Mouse (Mus musculus) liver, embryonic 11.5 days (tissue): ENCODE measurements at regions not wholly inside any gene's neighbourhood (a gene's known extent, or its start where the extent isn't known, plus 50 kb on each side); places are given as distances from the start of the nearest gene placed in this dataset.

Experiments
- ATAC-seq: fragments of 200-750 bp; cut with Nextera tagmentation; replicated peaks from 2 replicates; pipeline ENCODE4 v1.8.0; 2017; ENCODE audit warnings: moderate number of reproducible peaks, mild to moderate bottlenecking, moderate TSS enrichment, moderate library complexity; ENCODE audit not compliant: low FRiP score
- DNase-seq: peaks from one replicate; pipeline ENCODE4 v3.0.0-alpha.2; 2017; ENCODE audit warnings: low spot score
- H3K27ac ChIP-seq: fragments of 300-500 bp; sonication (generic); 2 replicates; pipeline ENCODE4 v1.5.1; 2014; ENCODE audit warnings: mild to moderate bottlenecking, low read depth, low read length, control low read depth
- H3K27me3 ChIP-seq: fragments of 300-500 bp; sonication (generic); replicated peaks from 2 replicates; pipeline ENCODE4 v1.6.1; 2014; ENCODE audit warnings: low read length, mixed read lengths; ENCODE audit not compliant: control insufficient read depth, insufficient read depth
- H3K36me3 ChIP-seq: fragments of 300-500 bp; sonication (generic); 2 replicates; pipeline ENCODE4 v1.6.1; 2014; ENCODE audit warnings: mild to moderate bottlenecking, low read length, moderate library complexity, mixed read lengths; ENCODE audit not compliant: control insufficient read depth, insufficient read depth
- H3K4me1 ChIP-seq: fragments of 300-500 bp; sonication (generic); replicated peaks from 2 replicates; pipeline ENCODE4 v1.6.1; 2014; ENCODE audit warnings: low read length, mixed read lengths; ENCODE audit not compliant: control insufficient read depth, insufficient read depth
- H3K4me2 ChIP-seq: fragments of 300-500 bp; sonication (generic); 2 replicates; pipeline ENCODE4 v1.6.1; 2014; ENCODE audit warnings: mild to moderate bottlenecking, control low read depth, moderate library complexity
- H3K4me3 ChIP-seq: fragments of 300-500 bp; sonication (generic); 2 replicates; pipeline ENCODE4 v1.5.1; 2014; ENCODE audit warnings: low read depth, low read length, control low read depth
- H3K9ac ChIP-seq: fragments of 300-500 bp; sonication (generic); 2 replicates; pipeline ENCODE4 v1.6.1; 2014; ENCODE audit warnings: low read depth, low read length, control low read depth
- H3K9me3 ChIP-seq: fragments of 300-500 bp; sonication (generic); 2 replicates; pipeline ENCODE4 v1.6.1; 2016; ENCODE audit warnings: low read length, inconsistent platforms, mixed read lengths; ENCODE audit not compliant: control insufficient read depth
- whole genome bisulfite sequencing: fragments of 180-500 bp; shearing (Covaris S2); extraction: QIAGEN DNeasy Blood & Tissue Kit; methylation state at CpG from one replicate; pipeline ENCODE4 v1.1.7; 2014; 5-methylcytosine and 5-hydroxymethylcytosine counted together

DNA sequence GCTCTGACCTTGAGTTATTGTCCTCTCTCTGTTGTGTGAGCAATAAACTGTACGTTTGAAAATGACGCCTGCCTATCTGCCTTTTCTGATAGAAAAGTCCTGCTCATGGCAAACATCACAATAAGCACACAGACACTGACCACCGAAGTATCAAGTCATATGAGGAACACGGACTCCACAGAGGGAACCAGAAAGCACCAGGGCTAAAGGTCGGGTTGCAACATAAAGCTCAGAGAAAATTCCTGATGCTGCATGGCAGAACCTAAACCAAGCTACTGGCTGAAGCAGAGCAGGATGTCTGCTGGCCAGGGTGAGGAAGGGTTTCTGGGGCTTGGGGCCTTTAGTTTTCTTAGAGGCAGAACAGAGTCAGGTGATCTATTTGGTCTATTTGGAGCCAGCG, 94.5 kb upstream of the Elovl6 start:
- WGBS = 74% methylated on average over 6 of the region's 6 CpGs
- Histone ChIP-seq H3K36me3 (no peaks in the 10 kb centered on the region), H3K4me2 (no peak overlapping the region), H3K9ac (no peak overlapping the region), H3K27ac (no peak overlapping the region), H3K27me3 (no peaks in the 10 kb centered on the region), H3K9me3 (no peaks in the 10 kb centered on the region), H3K4me3 (no peak overlapping the region), H3K4me1 (no peaks in the 10 kb centered on the region)
- ATAC-seq = no peak
- no peak for DNase-seq

GRCm38 (mm10) chr3:129442756-129443155, 89.4 kb upstream of the Elovl6 start:
- Histone ChIP-seq H3K4me2 (no peak overlapping the region), H3K9me3 (no peaks in the 10 kb centered on the region), H3K9ac (no peak overlapping the region), H3K36me3 (no peaks in the 10 kb centered on the region), H3K4me3 (no peak overlapping the region), H3K4me1 (no peaks in the 10 kb centered on the region), H3K27me3 (no peaks in the 10 kb centered on the region), H3K27ac (no peak overlapping the region)
- no peak for DNase-seq
- WGBS = 70% methylated on average over 5 of the region's 5 CpGs
- ATAC-seq = no peak

- 90% methylated on average over 3 of the region's 3 CpGs for WGBS
- DNase-seq (no peak), ATAC-seq (no peak)
- Histone ChIP-seq H3K4me1 (no peaks in the 10 kb centered on the region), H3K27me3 (no peaks in the 10 kb centered on the region), H3K9me3 (no peaks in the 10 kb centered on the region), H3K4me2 (no peak overlapping the region), H3K9ac (no peak overlapping the region), H3K36me3 (no peaks in the 10 kb centered on the region), H3K4me3 (no peak overlapping the region), H3K27ac (no peak overlapping the region)
Measured at GRCm38 (mm10) chr3:129444221-129444620, 87.9 kb upstream of the Elovl6 start.

DNA sequence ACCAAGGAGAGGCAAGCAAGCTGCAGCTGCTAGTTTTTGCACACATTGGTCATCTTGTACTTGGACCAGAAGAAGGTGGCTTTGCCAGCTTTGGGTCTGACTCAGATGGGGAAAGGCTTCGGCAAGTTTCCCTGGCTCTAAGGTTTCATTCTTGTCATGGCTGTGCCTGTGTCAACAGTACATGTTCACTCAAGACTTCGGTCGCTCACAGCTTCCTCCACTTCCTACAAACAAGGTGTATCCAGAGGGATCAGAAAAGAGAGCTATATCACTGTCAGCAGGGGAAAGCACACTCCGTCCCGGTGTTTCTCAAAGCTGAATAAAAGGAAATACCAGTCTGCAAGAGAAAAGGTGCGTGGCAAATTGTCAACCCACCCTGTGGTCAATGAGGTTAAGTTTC, 86.2 kb upstream of the Elovl6 start:
- Histone ChIP-seq H3K9ac (no peak overlapping the region), H3K9me3 (no peaks in the 10 kb centered on the region), H3K4me3 (no peak overlapping the region), H3K27ac (no peak overlapping the region), H3K36me3 (no peaks in the 10 kb centered on the region), H3K27me3 (no peaks in the 10 kb centered on the region), H3K4me2 (no peak overlapping the region), H3K4me1 (no peaks in the 10 kb centered on the region)
- 86% methylated on average over 6 of the region's 6 CpGs for WGBS
- ATAC-seq = no peak
- no peak for DNase-seq

DNA sequence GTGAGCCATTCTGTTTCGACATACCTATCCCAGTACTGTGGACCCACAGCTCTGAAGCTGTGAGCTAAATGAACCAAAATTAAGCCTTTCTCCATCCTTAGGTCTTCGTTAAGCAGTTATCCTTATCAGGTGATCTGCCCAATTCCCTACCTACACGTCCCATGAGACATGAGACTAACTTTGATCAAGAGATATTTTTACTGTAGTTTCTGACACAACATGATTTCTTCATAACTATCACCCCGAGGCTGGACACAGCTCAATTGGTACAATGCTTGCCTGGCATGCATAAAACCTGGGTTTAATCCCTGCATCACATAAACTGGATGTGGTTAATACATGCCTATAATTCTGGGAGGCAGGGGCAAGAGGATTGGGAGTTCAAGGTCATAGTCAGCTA, 82.2 kb upstream of the Elovl6 start:
- DNase-seq = no peak

GRCm38 (mm10) chr3:129450671-129451070, 81.5 kb upstream of the Elovl6 start:
- 78% methylated on average over 5 of the region's 5 CpGs for WGBS
- H3K4me1 ChIP-seq = no peaks in the 10 kb centered on the region
- H3K36me3 ChIP-seq = no peaks in the 10 kb centered on the region
- H3K4me3 ChIP-seq = no peak overlapping the region
- H3K27ac ChIP-seq = no peak overlapping the region
- H3K4me2 ChIP-seq = no peak overlapping the region
- no peaks in the 10 kb centered on the region for H3K9me3 ChIP-seq
- ATAC-seq (no peak), DNase-seq (no peak)
- H3K27me3 ChIP-seq = no peaks in the 10 kb centered on the region
- H3K9ac ChIP-seq = no peak overlapping the region

More for the DNA sequence above, 82.2 kb upstream of the Elovl6 start:
- ATAC-seq = no peak
- Histone ChIP-seq H3K9me3 (no peaks in the 10 kb centered on the region), H3K27me3 (no peaks in the 10 kb centered on the region), H3K9ac (no peak overlapping the region), H3K4me2 (no peak overlapping the region), H3K36me3 (no peaks in the 10 kb centered on the region), H3K4me3 (no peak overlapping the region), H3K27ac (no peak overlapping the region), H3K4me1 (no peaks in the 10 kb centered on the region)
- 73% methylated on average over 4 of the region's 4 CpGs for WGBS

DNA sequence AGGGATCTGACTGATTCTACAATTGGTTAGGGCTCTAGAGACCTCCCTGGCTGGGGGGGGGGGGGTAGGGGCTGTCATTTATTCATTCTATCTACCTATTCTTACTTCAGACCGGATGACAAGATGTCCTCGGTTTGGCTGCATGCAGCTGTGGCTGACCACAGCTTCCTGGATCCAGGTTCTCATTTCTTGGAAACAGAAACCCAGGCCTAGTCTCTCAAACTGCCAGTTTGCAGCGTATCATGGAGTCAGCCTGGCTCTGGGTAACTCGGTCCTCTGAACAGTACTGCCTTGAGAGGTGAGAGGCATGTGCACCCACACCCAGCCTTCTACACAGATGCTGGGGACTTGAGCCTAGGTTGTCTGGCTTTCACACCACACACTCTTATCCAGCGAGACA, 62.1 kb upstream of the Elovl6 start:
- Histone ChIP-seq H3K4me2 (no peak overlapping the region), H3K4me1 (no peaks in the 10 kb centered on the region), H3K36me3 (no peaks in the 10 kb centered on the region), H3K9ac (no peak overlapping the region), H3K27me3 (no peaks in the 10 kb centered on the region), H3K9me3 (no peaks in the 10 kb centered on the region), H3K27ac (no peak overlapping the region), H3K4me3 (no peak overlapping the region)
- DNase-seq (no peak), ATAC-seq (no peak)
- 51% methylated on average over 5 of the region's 5 CpGs for WGBS

GRCm38 (mm10) chr3:129471332-129471731, 60.8 kb upstream of the Elovl6 start:
- DNase-seq (no peak), ATAC-seq (no peak)
- Histone ChIP-seq H3K4me2 (no peak overlapping the region), H3K36me3 (no peaks in the 10 kb centered on the region), H3K4me3 (no peak overlapping the region), H3K9ac (no peak overlapping the region), H3K4me1 (no peaks in the 10 kb centered on the region), H3K27ac (no peak overlapping the region), H3K9me3 (no peaks in the 10 kb centered on the region), H3K27me3 (no peaks in the 10 kb centered on the region)
- 48% methylated on average over 1 of the region's 1 CpGs for WGBS

DNA sequence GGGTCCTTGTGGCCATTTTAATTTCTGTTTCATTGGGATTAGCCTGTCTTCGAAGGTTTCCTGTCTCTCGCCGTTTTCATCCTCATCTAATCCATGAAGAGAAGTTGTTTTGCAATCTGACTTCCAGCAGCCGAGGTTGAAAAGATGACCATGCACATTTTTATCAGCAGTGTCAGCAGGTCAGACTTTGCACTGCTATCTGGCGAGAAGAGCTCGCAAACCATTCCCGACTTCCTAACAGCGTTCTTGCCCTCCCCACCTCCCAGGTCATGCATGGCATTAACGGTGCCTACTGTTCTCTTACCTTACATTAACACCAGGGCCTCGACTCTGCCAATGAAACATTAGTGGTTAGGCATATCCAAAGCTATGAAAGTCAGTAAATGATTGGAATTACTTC, 60.1 kb upstream of the Elovl6 start:
- Histone ChIP-seq H3K4me3 (no peak overlapping the region), H3K4me2 (no peak overlapping the region), H3K9ac (no peak overlapping the region), H3K27me3 (no peaks in the 10 kb centered on the region), H3K4me1 (no peaks in the 10 kb centered on the region), H3K9me3 (no peaks in the 10 kb centered on the region), H3K27ac (no peak overlapping the region), H3K36me3 (no peaks in the 10 kb centered on the region)
- WGBS = 44% methylated on average over 10 of the region's 10 CpGs
- DNase-seq (no peak), ATAC-seq (no peak)
